Mouse (Mus musculus) left cerebral cortex, postnatal 36 days (tissue): ENCODE data around the gene Skida1. TPM values are rescaled to one million over a fixed set of nuclear protein-coding genes. Genes with fewer than 3 reads are reported as not detected.

ENCODE experiments used
- DNase-seq, 2 experiments: peaks; one replicate each; pipeline ENCODE4 v3.0.0; 2021 to 2022; ENCODE audit warnings: low spot score in 2 of 2, mixed read lengths in 1 of 2
- intact Hi-C: fragments of 180-260 bp; cut with DNase I; formaldehyde crosslinking; loops from one replicate; pipeline ENCODE4 v1.15.1; 2025
- microRNA-seq: library from miRNA; unstranded; fragments of <30 nt; microRNA quantifications from one replicate; pipeline ENCODE4 v1.2.0, GENCODE M21; 2022
- total RNA-seq, 2 experiments: library from RNA; stranded (reverse); gene quantifications; 2 replicates each; pipeline ENCODE4 v1.2.3; 2021

Skida1 gene
- total RNA-seq, 2 experiments from 2014 or later = 8.8 to 10.0 TPM

GRCm38 (mm10) chr2:18026116-18026947, 22.5 kb downstream of the Skida1 start:
- peak in 1 of 2 experiments; percentile 43 for DNase-seq
- intact Hi-C loops = loop anchor here (5.0 to 10.0 kb wide), 7 partner anchors 181 to 1318 kb away; partner anchors contain the start of genes Bmi1, Commd3 and Spag6

- intact Hi-C loops = loop anchor here (5.0 to 10.0 kb wide), 7 partner anchors 182 to 1319 kb away; partner anchors contain the start of genes Bmi1, Commd3 and Spag6
- DNase-seq = no peak
Observed at GRCm38 (mm10) chr2:18025781-18026115, 23.1 kb downstream of the Skida1 start.

- DNase-seq = no peak
- intact Hi-C loops = loop anchor here (5.0 to 10.0 kb wide), 7 partner anchors 182 to 1320 kb away; partner anchors contain the start of genes Bmi1, Commd3 and Spag6
Observed at GRCm38 (mm10) chr2:18025116-18025515, 23.7 kb downstream of the Skida1 start.

GRCm38 (mm10) chr2:18022886-18023285, 26.0 kb downstream of the Skida1 start:
- no peak for DNase-seq
- intact Hi-C loops = loop anchor here (10.0 kb wide), 4 partner anchors 332 to 1322 kb away; partner anchors contain the start of genes Bmi1 and Commd3

- intact Hi-C loops = no loop called here
- no peak for DNase-seq
Observed at GRCm38 (mm10) chr2:18019122-18019521, 29.7 kb downstream of the Skida1 start.

GRCm38 (mm10) chr2:18017321-18017720, 31.5 kb downstream of the Skida1 start:
- no peak for DNase-seq
- intact Hi-C loops = no loop called here

- intact Hi-C loops = no loop called here
- no peak for DNase-seq
Observed at GRCm38 (mm10) chr2:18016639-18017038, 32.2 kb downstream of the Skida1 start.

GRCm38 (mm10) chr2:18015581-18015980, 33.3 kb downstream of the Skida1 start:
- intact Hi-C loops = no loop called here
- DNase-seq = no peak

- DNase-seq = no peak
- intact Hi-C loops = no loop called here
Observed at GRCm38 (mm10) chr2:18012866-18013265, 36.0 kb downstream of the Skida1 start.

GRCm38 (mm10) chr2:18011226-18011625, 37.6 kb downstream of the Skida1 start:
- DNase-seq = no peak
- intact Hi-C loops = no loop called here

- DNase-seq = peak; percentile 7 to 10
- intact Hi-C loops = no loop called here
Observed at GRCm38 (mm10) chr2:18005137-18005536, 43.7 kb downstream of the Skida1 start.

- no peak for DNase-seq
- intact Hi-C loops = no loop called here
Observed at GRCm38 (mm10) chr2:18004286-18004685, 44.6 kb downstream of the Skida1 start.

- intact Hi-C loops = no loop called here
- no peak for DNase-seq
Observed at GRCm38 (mm10) chr2:18002306-18002705, 46.5 kb downstream of the Skida1 start.

GRCm38 (mm10) chr2:17996858-17997257, 52.0 kb downstream of the Skida1 start, which contains the start of gene H2al2a:
H2al2a (minus strand) TSS chr2:17996958.
- intact Hi-C loops = no loop called here
- no peak for DNase-seq

Small RNAs within 50 kb of the gene (microRNA-seq; reads per million reads assigned to microRNA genes)
- gene Mir7655 = not detected

Other genes with a start within 250 kb of the Skida1 start
- gene H2al2a, start 52.1 kb downstream of the Skida1 start, total RNA-seq = not detected
- 1 to 10 TPM; 2.1 to 3.2 TPM for gene A930004D18Rik, start 11.3 kb downstream of the Skida1 start, total RNA-seq
- gene Mllt10, start 6.2 kb upstream of the Skida1 start, total RNA-seq = 10 to 100 TPM; 49.4 to 57.6 TPM